Mouse (Mus musculus) lung, adult 2 months (tissue): Measurements from ENCODE around the gene Vipas39. TPM values are rescaled to one million over a fixed set of nuclear protein-coding genes. Genes with fewer than 3 reads are reported as not detected.
A peak's percentile ranks its signal among the peaks of the same experiment; 100 is the strongest.
"Not testable (repeated sequence)": the region's sequence is repeated elsewhere in the genome, so short reads cannot be mapped to it uniquely, and the experiment has no call there.

Experiments used
- DNase-seq: peaks from one replicate; pipeline ENCODE4 v3.0.0; 2022
- H3K4me1 ChIP-seq: fragments of 200-500 bp; 2 replicates; pipeline ENCODE4 v1.6.1; 2011; ENCODE audit warnings: low read length; ENCODE audit not compliant: control insufficient read depth, insufficient read depth
- H3K4me3 ChIP-seq: fragments of 200-500 bp; replicated peaks from 2 replicates; pipeline ENCODE3; 2011; ENCODE audit warnings: low read depth, mild to moderate bottlenecking, control low read depth, low read length; ENCODE audit errors: extremely low read depth
- CTCF ChIP-seq: fragments of 200-500 bp; IDR thresholded peaks from 2 replicates; pipeline ENCODE4 v1.5.1; 2011; ENCODE audit warnings: mild to moderate bottlenecking, low read length, control low read depth; ENCODE audit not compliant: insufficient read depth
- POLR2A ChIP-seq: fragments of 200-500 bp; IDR thresholded peaks from 2 replicates; pipeline ENCODE4 v1.6.1; 2011; ENCODE audit warnings: low read depth, mild to moderate bottlenecking, control low read depth, low read length, borderline replicate concordance; ENCODE audit errors: extremely low read depth
- WGBS: fragments of 180-500 bp; shearing (Covaris S2); methylation state at CpG from one replicate; pipeline ENCODE4 v1.1.7; 2018; 5-methylcytosine and 5-hydroxymethylcytosine counted together
- polyA plus RNA-seq: library from polyadenylated mRNA; depleted of rRNA; stranded (reverse); fragments of >200 nt; gene quantifications from 2 replicates; pipeline ENCODE4 v1.2.3, GENCODE M21; 2012; rRNA removed

Vipas39 gene
- 17.1 and 23.3 TPM in 2 replicates for polyA plus RNA-seq

DNA sequence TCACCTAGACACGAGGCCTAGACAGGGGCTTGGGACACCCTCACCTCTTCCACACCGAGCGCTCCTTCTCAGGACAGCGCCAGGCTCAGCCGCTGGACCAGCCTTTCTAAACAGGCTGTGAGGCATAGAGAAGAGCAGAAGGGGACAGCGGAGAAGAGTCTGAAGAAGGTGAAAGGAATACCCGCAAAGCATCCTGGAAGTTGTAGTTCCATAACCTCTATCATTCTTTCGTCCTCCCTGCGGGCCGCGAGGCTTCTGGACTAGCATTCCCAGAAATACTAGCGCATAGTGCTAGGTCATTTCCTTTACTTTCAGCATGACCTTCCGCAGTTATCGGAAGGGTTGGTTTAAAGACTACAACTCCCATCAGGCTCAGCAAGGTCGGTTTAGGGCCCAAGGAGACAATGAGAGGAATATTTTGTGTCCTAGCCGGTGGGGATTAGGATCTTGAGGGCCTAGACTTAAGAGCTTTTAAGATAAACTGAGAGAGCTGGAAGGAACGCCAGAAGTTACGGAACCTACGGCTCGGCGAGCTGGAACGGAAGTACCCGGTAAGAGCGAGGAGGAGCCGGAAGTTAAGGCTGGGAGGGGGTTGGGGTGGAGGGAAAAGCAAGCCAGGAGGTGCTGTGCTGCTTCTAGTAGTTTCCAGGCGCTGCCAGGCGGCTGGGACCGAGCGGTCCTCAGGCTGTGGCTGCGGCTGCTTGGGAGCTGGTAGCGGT lies at the start of gene Vipas39, which contains the start of gene Ahsa1:
Vipas39 (minus strand) TSS at position 149 of the 719 bp plus-strand sequence.
Ahsa1 (plus strand) TSS at position 372 of the 719 bp plus-strand sequence.
- Histone ChIP-seq H3K4me1 (peaks cover 10% of the 10 kb centered on the region; the same call in 1 of the 2 replicates), H3K4me3 (peak within 1 kb of the TSS; percentile 97)
- DNase-seq = peak; percentile 88
- WGBS = under 1% methylated on average over 31 of the region's 31 CpGs
- TF ChIP-seq POLR2A (peak; percentile 93), CTCF (no peak)

DNA sequence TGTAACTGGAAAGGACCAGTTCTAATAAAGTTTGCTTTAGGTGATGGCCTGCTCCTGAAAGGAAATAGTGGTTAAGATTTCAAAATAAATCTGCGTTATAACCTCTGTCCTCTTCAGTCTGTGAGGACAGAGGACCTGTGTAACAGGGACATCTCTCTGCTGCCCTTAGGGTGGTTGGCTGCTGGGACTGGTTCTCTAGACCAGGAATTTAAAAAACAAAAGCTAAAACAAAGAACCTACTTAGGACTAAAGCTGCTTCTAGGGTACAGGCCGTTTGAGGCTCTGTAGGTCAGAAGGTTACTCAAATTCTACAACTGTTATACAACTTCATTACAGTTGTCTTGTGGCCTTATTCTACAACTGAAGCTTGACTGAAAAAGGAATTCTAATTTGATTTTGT lies 47.0 kb upstream of the Vipas39 start:
- WGBS = 79% methylated on average over 2 of the region's 2 CpGs
- TF ChIP-seq CTCF (no peak), POLR2A (no peak)

DNA sequence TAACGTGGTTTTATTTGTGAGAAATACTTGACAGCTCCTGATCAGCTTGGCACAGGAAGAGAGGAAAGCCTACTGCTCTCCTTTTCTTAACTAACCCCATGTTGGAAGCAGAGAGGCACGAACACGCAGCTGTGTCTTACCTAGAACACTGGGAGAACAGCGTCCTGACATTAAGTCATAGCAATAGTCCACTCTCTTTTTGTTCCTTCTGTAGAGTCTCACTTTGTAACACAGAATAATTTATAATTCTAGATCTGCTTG lies 40.5 kb upstream of the Vipas39 start:
- DNase-seq, H3K4me3 ChIP-seq, H3K4me1 ChIP-seq: not testable (repeated sequence)
- WGBS = 81% methylated on average over 4 of the region's 4 CpGs

More for the DNA sequence above, 47.0 kb upstream of the Vipas39 start:
- DNase-seq = no peak
- H3K4me1 ChIP-seq = no peaks in the 10 kb centered on the region
- H3K4me3 ChIP-seq = no peak overlapping the region

DNA sequence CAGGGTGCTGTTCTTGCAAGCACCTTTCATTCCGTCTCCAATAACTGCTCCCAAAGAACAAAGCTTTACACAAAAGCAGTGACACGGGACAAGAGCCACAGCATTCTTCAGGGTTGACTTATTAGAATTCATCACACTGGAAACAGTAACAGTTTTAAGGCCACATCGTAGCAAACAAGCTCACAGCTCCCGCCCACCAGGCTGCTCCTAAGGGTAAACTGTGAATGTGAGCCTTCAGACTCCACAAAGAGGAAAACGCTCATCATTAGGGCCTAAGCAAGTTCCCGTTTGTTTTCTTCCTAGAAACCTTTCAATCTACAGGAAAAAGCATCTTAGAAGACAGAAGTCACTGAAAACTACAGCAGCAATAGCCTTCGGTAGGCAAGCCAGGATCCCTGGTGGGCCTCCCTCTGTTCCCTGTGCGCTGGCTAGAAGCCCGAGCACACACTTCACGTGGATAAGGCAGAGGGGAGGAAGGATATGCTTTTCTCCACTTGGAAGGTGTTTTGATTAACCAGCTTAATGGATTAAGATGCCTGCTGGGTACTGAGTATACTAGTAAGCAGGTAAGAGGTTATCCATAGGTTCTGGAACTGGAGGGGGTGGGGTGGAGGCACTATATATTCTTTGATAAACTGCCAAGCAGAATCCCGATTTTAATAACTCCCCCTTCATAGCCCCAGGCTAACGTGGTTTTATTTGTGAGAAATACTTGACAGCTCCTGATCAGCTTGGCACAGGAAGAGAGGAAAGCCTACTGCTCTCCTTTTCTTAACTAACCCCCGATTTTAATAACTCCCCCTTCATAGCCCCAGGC lies 39.9 kb upstream of the Vipas39 start:
- no peak for TF ChIP-seq POLR2A
- DNase-seq = no peak
- WGBS = 35% methylated on average over 13 of the region's 13 CpGs
- Histone ChIP-seq H3K4me1 (no peaks in the 10 kb centered on the region), H3K4me3 (no peak overlapping the region)

DNA sequence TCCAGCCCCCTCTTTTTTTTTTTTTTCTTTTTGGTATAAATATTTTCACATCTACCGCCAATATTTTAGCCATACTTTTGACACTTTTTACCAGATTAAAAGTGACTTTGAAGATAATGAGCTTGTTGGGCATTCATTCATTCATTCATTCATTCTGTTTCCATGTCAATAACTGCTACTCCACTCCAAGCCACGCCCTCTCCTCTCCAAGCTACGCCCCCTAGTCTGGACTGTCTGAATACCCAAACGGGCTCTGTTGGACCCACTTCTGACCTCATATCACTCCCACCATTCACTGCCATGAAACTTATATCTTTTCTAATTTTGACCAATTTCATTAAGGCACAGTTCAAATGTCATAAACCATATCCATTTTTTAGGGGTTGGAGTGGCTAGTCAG lies 35.1 kb upstream of the Vipas39 start:
- no peak overlapping the region for H3K4me3 ChIP-seq
- no peak for DNase-seq
- TF ChIP-seq CTCF (no peak), POLR2A (no peak)
- peaks cover 6% of the 10 kb centered on the region for H3K4me1 ChIP-seq
- 54% methylated on average over 4 of the region's 4 CpGs for WGBS

DNA sequence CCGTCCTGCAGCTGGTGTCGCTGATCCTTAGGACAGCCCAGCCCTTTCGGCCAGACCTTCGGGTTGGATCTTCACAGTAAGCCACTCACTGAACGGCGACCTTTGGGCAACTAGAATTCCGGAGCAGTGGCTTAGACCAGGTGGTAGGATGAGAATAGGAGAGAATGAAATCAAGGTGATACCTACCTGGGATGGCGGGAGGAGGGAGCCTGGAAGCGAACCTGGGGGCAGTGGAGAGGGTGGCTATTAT lies 34.3 kb upstream of the Vipas39 start:
- under 1% methylated on average over 9 of the region's 9 CpGs for WGBS
- Histone ChIP-seq H3K4me3 (peak overlapping the region; percentile 63), H3K4me1 (peaks cover 6% of the 10 kb centered on the region)
- TF ChIP-seq CTCF (no peak), POLR2A (no peak)
- no peak for DNase-seq

DNA sequence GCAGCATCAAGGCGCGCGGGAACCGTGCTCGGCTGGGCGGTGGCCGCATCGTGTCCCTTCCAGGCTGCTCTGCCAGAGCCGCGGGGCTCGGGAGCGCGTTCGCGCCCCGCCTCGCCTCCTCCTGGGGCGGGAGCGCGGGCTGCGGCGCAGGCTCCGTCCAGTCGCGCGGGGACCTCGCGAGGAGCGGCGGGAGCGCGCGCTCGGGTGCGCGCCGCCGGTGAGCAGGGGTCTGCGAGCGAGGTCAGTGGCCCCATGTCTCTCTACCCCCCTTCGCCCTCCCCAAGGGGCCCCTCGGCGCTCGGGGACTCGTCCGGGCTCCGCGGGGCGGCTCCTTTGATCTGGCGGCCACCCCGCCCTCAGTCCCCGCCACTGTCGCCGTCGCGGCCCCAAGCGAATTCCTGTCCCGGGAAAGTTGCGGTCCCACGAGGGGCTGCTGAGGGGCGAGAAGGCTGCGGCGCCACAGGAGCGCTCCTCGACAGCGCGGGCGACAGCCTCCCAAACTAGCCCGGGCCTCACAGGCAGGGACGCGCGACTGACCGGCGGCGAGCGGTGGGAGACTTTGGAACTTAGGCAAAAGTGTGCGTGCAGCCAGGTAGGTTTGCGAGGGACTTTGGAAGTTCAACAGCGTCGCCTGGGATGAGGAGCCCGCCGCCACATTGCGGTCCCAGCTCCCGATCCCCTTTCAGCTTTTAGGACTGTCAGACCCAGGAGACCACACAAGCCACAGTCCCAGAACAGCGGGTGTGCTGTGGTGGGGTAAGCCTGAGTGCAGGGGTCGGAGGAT lies 33.8 kb upstream of the Vipas39 start, which contains the start of gene Ism2:
Ism2 (minus strand) TSS at position 49 of the 784 bp plus-strand sequence.
- H3K4me3 ChIP-seq = peak within 1 kb of the TSS; percentile 63
- TF ChIP-seq CTCF = no peak
- no peak for TF ChIP-seq POLR2A
- 1% methylated on average over 85 of the region's 86 CpGs for WGBS
- peaks cover 6% of the 10 kb centered on the region for H3K4me1 ChIP-seq
- peak; percentile 44 for DNase-seq

DNA sequence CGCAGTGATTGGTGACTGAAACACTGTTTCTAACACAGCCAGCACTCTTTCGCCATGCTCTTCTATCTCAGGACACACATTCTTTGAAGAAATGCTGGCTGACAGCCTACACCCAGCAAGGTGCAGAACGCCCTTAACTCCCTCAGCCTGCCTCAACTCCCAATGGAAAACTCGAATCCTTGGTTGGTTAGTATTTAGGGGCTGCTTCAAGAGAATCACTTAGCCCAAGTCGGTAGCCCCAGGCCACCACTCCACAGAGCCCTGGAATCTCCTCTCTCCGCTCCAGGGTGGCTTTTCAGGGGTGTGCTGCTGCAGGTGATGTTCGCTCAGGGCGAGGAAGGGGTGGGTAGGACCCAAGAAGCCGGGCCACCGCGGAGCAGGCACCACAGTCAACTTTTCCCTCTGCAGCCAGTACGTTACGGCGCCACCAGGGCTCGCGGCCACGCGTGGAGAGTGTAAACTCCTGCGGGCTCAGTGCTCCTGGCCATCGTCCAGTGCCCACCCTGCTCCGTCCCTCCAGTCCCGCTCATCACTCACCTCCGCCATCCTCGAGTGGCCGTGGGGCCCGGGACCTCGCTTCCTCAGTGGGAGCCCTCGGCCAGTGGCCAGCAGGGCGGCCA lies 33.1 kb upstream of the Vipas39 start:
- H3K4me3 ChIP-seq = peak overlapping the region; percentile 63
- WGBS = 11% methylated on average over 29 of the region's 29 CpGs
- DNase-seq = no peak
- TF ChIP-seq POLR2A = no peak
- no peak for TF ChIP-seq CTCF
- H3K4me1 ChIP-seq = peaks cover 7% of the 10 kb centered on the region

DNA sequence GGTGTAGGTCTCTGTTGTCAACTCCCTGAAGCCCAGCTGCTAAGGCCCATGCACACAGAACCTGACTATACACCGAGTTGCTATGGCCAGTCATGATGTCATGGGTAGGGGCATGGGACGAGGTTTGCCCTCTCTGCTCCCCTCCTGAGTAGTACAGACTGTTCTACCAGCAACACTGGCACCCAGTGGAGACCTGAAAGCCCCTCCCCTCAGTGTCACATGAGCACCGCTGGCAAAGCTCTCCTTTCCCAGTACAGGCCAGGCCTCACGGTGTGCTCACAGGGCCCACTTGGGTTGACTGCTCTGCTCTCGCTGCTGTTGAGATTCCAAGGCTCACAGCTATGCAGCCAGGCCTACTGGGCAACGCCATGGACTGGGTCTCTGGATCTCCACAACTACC lies 27.9 kb upstream of the Vipas39 start:
- 0 out of 2 replicates have a peak, but pooled peaks have one; percentile 8 for TF ChIP-seq POLR2A
- no peak for TF ChIP-seq CTCF
- 63% methylated on average over 6 of the region's 6 CpGs for WGBS
- Histone ChIP-seq H3K4me1 (peaks cover 2% of the 10 kb centered on the region; the same call in 1 of the 2 replicates), H3K4me3 (no peak overlapping the region)
- DNase-seq = no peak

DNA sequence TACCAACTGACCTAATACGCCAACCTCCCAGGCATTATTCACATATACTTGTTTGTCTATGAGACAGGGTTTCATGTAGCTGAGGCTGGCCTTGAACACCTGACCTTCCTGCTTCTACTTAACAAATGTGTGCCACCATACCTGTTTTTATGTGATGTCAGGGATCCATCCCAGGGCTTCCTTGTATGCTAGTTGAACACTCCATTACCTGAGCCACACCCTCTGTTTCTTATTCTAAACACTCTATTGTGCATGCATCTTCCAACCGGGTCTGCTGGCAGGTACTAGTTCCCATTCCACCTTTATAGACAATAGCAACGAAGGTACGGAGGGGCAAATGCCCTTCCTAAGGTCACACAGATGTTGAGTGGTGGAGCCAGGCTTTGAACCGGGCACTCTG lies 23.0 kb upstream of the Vipas39 start:
- Histone ChIP-seq H3K4me1 (peaks cover 1% of the 10 kb centered on the region; the same call in 1 of the 2 replicates), H3K4me3 (no peak overlapping the region)
- WGBS = 90% methylated on average over 5 of the region's 5 CpGs
- TF ChIP-seq CTCF = no peak
- TF ChIP-seq POLR2A = no peak
- no peak for DNase-seq
